Mouse (Mus musculus): Measurements from ENCODE around the gene Cd274. TPM values are rescaled to one million over a fixed set of nuclear protein-coding genes. Genes with fewer than 3 reads are reported as not detected.

Gene Cd274
- polyA plus RNA-seq, 1 experiment = 3.7 TPM

GRCm38 (mm10) chr19:29422013-29422645 lies 54.9 kb downstream of the Cd274 start:
- no peaks in the 10 kb centered on the region for H3K4me1 ChIP-seq (ENCODE audit: control insufficient read depth, insufficient read depth, insufficient read length, low read length)
- WGBS = 91% methylated on average over 16 of the region's 16 CpGs
- H3K27ac ChIP-seq (ENCODE audit: insufficient read depth, low read depth, low read length) = no peak overlapping the region
- H3K36me3 ChIP-seq (ENCODE audit: control insufficient read depth, insufficient read depth, low read length) = no peaks in the 10 kb centered on the region
- no peaks in the 10 kb centered on the region for H3K27me3 ChIP-seq (ENCODE audit: control insufficient read depth, insufficient read depth, low read length)
- H3K4me3 ChIP-seq (ENCODE audit: low read depth, low read length) = no peak overlapping the region
- TF ChIP-seq CTCF (IDR thresholded peaks at IDR 0.05; ENCODE audit: extremely low read depth, insufficient read length, insufficient replicate concordance, low read depth, low read length) (no peak), POLR2A (IDR thresholded peaks at IDR 0.05; ENCODE audit: low read depth, low read length) (no peak)

DNA sequence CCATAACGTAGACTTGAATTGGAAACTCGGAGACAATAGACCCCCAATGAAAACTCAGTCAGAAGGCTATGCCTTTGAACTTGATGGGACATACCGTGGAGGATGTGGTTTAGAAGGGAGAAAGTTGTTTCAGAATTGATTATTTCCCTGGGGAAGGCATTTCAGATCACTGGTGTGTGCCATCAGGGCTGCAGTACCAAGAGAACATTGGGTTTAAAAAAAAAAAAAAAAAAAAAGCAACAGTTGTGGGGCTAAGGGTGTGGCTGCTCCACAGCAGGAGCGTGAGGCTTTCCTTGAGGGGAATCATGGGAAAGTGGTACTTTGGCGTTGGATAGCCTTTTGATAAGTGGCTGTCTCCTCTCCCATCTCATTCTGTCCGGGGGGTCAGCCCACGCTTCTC lies 55.5 kb downstream of the Cd274 start:
- Histone ChIP-seq H3K27me3 (ENCODE audit: control insufficient read depth, insufficient read depth, low read length) (no peaks in the 10 kb centered on the region), H3K36me3 (ENCODE audit: control insufficient read depth, insufficient read depth, low read length) (no peaks in the 10 kb centered on the region), H3K4me3 (ENCODE audit: low read depth, low read length) (no peak overlapping the region), H3K4me1 (ENCODE audit: control insufficient read depth, insufficient read depth, insufficient read length, low read length) (no peaks in the 10 kb centered on the region), H3K27ac (ENCODE audit: insufficient read depth, low read depth, low read length) (no peak overlapping the region)
- 90% methylated on average over 7 of the region's 7 CpGs for WGBS
- no peak for TF ChIP-seq POLR2A (IDR thresholded peaks at IDR 0.05; ENCODE audit: low read depth, low read length)
- TF ChIP-seq CTCF (IDR thresholded peaks at IDR 0.05; ENCODE audit: extremely low read depth, insufficient read length, insufficient replicate concordance, low read depth, low read length) = no peak

DNA sequence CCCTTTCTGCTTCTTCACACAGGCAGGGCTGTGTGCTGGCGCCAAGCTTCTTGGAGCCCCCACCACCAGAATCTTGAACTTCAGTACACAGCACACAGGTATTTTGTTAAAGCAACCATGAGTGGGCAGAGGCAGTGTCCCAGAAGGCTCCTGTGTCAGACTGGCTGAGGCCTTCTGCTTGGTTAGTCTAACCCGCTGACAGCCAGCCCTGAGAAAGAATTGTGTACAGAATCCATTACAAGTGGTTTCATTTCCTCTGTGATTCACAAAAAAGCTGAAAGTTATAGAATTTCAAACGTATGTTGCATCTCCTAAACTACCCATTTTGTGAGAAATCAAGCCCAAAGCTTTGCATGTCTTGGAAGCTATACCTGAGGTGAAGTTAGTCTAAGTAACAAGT lies 63.3 kb downstream of the Cd274 start:
- Histone ChIP-seq H3K27me3 (ENCODE audit: control insufficient read depth, insufficient read depth, low read length) (no peaks in the 10 kb centered on the region), H3K27ac (ENCODE audit: insufficient read depth, low read depth, low read length) (peak overlapping the region; percentile 71), H3K36me3 (ENCODE audit: control insufficient read depth, insufficient read depth, low read length) (no peaks in the 10 kb centered on the region), H3K4me3 (ENCODE audit: low read depth, low read length) (no peak overlapping the region), H3K4me1 (ENCODE audit: control insufficient read depth, insufficient read depth, insufficient read length, low read length) (no peaks in the 10 kb centered on the region)
- 79% methylated on average over 3 of the region's 3 CpGs for WGBS
- TF ChIP-seq CTCF (IDR thresholded peaks at IDR 0.05; ENCODE audit: extremely low read depth, insufficient read length, insufficient replicate concordance, low read depth, low read length) (no peak), POLR2A (IDR thresholded peaks at IDR 0.05; ENCODE audit: low read depth, low read length) (no peak)

DNA sequence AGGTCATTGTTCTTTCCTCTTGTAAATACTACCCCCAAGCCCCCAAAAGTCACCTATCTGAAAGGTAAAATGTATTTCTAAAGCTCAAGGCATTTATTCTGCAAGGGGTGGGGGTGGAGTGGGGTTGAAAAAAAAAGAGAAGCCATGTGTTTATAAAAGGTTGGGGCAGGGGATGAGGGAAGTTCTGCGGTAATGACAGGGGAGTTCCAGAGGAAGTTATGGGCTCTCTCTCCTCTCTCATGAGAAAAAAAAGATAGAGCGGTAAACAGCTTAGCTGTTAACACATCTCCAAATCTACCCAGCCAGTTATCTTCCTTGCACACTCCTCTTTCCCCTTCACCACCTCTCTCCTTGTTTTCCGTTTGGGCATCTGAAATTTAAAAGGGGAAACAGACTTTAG lies 63.7 kb downstream of the Cd274 start:
- Histone ChIP-seq H3K4me3 (ENCODE audit: low read depth, low read length) (no peak overlapping the region), H3K27me3 (ENCODE audit: control insufficient read depth, insufficient read depth, low read length) (no peaks in the 10 kb centered on the region), H3K27ac (ENCODE audit: insufficient read depth, low read depth, low read length) (peak overlapping the region; percentile 71), H3K36me3 (ENCODE audit: control insufficient read depth, insufficient read depth, low read length) (no peaks in the 10 kb centered on the region), H3K4me1 (ENCODE audit: control insufficient read depth, insufficient read depth, insufficient read length, low read length) (no peaks in the 10 kb centered on the region)
- TF ChIP-seq CTCF (IDR thresholded peaks at IDR 0.05; ENCODE audit: extremely low read depth, insufficient read length, insufficient replicate concordance, low read depth, low read length) = no peak
- TF ChIP-seq POLR2A (IDR thresholded peaks at IDR 0.05; ENCODE audit: low read depth, low read length) = no peak
- 66% methylated on average over 3 of the region's 3 CpGs for WGBS

- WGBS = 86% methylated on average over 18 of the region's 18 CpGs
- Histone ChIP-seq H3K27ac (ENCODE audit: insufficient read depth, low read depth, low read length) (no peak overlapping the region), H3K4me1 (ENCODE audit: control insufficient read depth, insufficient read depth, insufficient read length, low read length) (no peaks in the 10 kb centered on the region), H3K4me3 (ENCODE audit: low read depth, low read length) (no peak overlapping the region), H3K36me3 (ENCODE audit: control insufficient read depth, insufficient read depth, low read length) (no peaks in the 10 kb centered on the region), H3K27me3 (ENCODE audit: control insufficient read depth, insufficient read depth, low read length) (no peaks in the 10 kb centered on the region)
- no peak for TF ChIP-seq CTCF (IDR thresholded peaks at IDR 0.05; ENCODE audit: extremely low read depth, insufficient read length, insufficient replicate concordance, low read depth, low read length)
- TF ChIP-seq POLR2A (IDR thresholded peaks at IDR 0.05; ENCODE audit: low read depth, low read length) = no peak
Measured at GRCm38 (mm10) chr19:29436793-29437479, 69.7 kb downstream of the Cd274 start.

Other genes starting within 250 kb of the Cd274 start
- gene Jak2, start 115.6 kb upstream of the Cd274 start, polyA plus RNA-seq (2012; rRNA removed) = 4.0 and 14.5 TPM in 2 replicates
- 6.8 and 7.1 TPM in 2 replicates for gene Insl6, start 42.1 kb upstream of the Cd274 start, polyA plus RNA-seq (2012; rRNA removed)
- gene Rln1, start 32.8 kb upstream of the Cd274 start, polyA plus RNA-seq (2012; rRNA removed) = not detected in 2 replicates
- 12.1 and 25.6 TPM in 2 replicates for gene Plgrkt, start 65 bp upstream of the Cd274 start, polyA plus RNA-seq (2012; rRNA removed)
- 0.33 and 0.47 TPM in 2 replicates for gene Pdcd1lg2, start 43.5 kb downstream of the Cd274 start, polyA plus RNA-seq (2012; rRNA removed)
- 4.1 and 6.7 TPM in 2 replicates for gene Ric1, start 154.8 kb downstream of the Cd274 start, polyA plus RNA-seq (2012; rRNA removed)